Mouse (Mus musculus): ENCODE measurements around the gene Cdkal1. TPM values are rescaled to one million over a fixed set of nuclear protein-coding genes. Genes with fewer than 3 reads are reported as not detected.

The Cdkal1 gene
- total RNA-seq, 2 experiments from 2014 or later, result 23.7 to 26.3 TPM

DNA sequence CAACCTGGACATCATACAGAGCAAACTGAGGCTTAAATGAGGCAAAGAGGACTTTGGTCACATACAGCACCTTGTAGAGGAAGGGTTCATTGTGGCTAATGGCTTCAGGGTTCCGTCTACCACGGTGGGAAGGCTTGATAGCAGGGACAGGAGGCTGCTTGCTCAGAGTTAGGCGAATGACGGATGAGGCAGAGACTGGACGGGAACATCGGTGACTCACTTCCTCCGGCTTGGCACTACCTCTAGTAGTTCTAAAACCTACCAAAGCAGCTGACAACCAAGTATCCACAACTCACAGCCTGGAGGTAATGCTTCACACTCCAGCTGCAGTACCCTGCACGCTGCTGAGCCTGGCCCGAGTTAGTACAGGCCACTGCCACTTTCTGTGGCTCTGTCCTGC, 706.9 kb downstream of the Cdkal1 start:
- DNase-seq (ENCODE audit: low spot score in 2 of 2), result no peak

Other genes with a start within 250 kb of the Cdkal1 start
- 10 to 100 TPM; 19.0 to 20.4 TPM for gene E2f3, start 130.4 kb upstream of the Cdkal1 start, total RNA-seq (2021)